Mouse (Mus musculus) midbrain, embryonic 14.5 days (tissue): Measurements from ENCODE around the gene Umod. TPM values are rescaled to one million over a fixed set of nuclear protein-coding genes. Genes with fewer than 3 reads are reported as not detected.

Experiments
- polyA plus RNA-seq: library from polyadenylated mRNA; unstranded; fragments of >200 nt; fragmentation: Nextera tagmentation; extraction: Ambion mirVana; gene quantifications from 2 replicates; pipeline ENCODE4 v1.2.1, GENCODE M21; 2014

Gene Umod
- polyA plus RNA-seq, 1 experiment from 2014 or later = not detected

Other genes starting within 250 kb of the Umod start
- not detected in 2 replicates for gene Gp2, start 20.0 kb downstream of the Umod start, polyA plus RNA-seq
- not detected in 2 replicates for gene Acsm5, start 40.2 kb upstream of the Umod start, polyA plus RNA-seq
- gene Pdilt, start 44.2 kb upstream of the Umod start, polyA plus RNA-seq = 0.13 and 0.16 TPM in 2 replicates
- not detected in 2 replicates for gene Acsm2, start 75.1 kb upstream of the Umod start, polyA plus RNA-seq
- not detected in 2 replicates for gene Acsm1, start 127.7 kb upstream of the Umod start, polyA plus RNA-seq
- gene Acsm4, start 210.7 kb upstream of the Umod start, polyA plus RNA-seq = not detected in 2 replicates
- gene Thumpd1, start 241.5 kb upstream of the Umod start, polyA plus RNA-seq = 71.3 and 94.4 TPM in 2 replicates